Mouse (Mus musculus): ENCODE measurements around the gene Osbpl11. TPM values are rescaled to one million over a fixed set of nuclear protein-coding genes. Genes with fewer than 3 reads are reported as not detected.
"Not testable (repeated sequence)": the region's sequence is repeated elsewhere in the genome, so short reads cannot be mapped to it uniquely, and the experiment has no call there.

Osbpl11 gene
- total RNA-seq, 2 experiments from 2014 or later: 33.8 to 34.5 TPM

GRCm38 (mm10) chr16:33176831-33177230 lies 8.0 kb upstream of the Osbpl11 start:
- DNase-seq (ENCODE audit: low spot score in 2 of 2): not testable (repeated sequence)

- no peak for DNase-seq (ENCODE audit: low spot score in 2 of 2)
Observed at GRCm38 (mm10) chr16:33177722-33178121, 7.1 kb upstream of the Osbpl11 start.

- no peak for DNase-seq (ENCODE audit: low spot score in 2 of 2)
Observed at GRCm38 (mm10) chr16:33178278-33179074, 6.4 kb upstream of the Osbpl11 start.

GRCm38 (mm10) chr16:33179222-33179621 lies 5.6 kb upstream of the Osbpl11 start:
- DNase-seq (ENCODE audit: low spot score in 2 of 2): not testable (repeated sequence)

- DNase-seq (ENCODE audit: low spot score in 2 of 2): no peak
Observed at GRCm38 (mm10) chr16:33179911-33180310, 5.0 kb upstream of the Osbpl11 start.

- DNase-seq (ENCODE audit: low spot score in 2 of 2): no peak
Observed at GRCm38 (mm10) chr16:33180793-33181192, 4.1 kb upstream of the Osbpl11 start.

- peak; percentile 24 to 43 for DNase-seq (ENCODE audit: low spot score in 2 of 2)
Observed at GRCm38 (mm10) chr16:33185261-33186046, 583 bp downstream of the Osbpl11 start.

- DNase-seq (ENCODE audit: low spot score in 2 of 2): no peak
Observed at GRCm38 (mm10) chr16:33186134-33186533, 1.3 kb downstream of the Osbpl11 start.

GRCm38 (mm10) chr16:33188076-33188475 lies 3.2 kb downstream of the Osbpl11 start:
- no peak for DNase-seq (ENCODE audit: low spot score in 2 of 2)

- DNase-seq (ENCODE audit: low spot score in 2 of 2): no peak
Observed at GRCm38 (mm10) chr16:33191671-33192091, 6.8 kb downstream of the Osbpl11 start.

GRCm38 (mm10) chr16:33192280-33192679 lies 7.4 kb downstream of the Osbpl11 start:
- no peak for DNase-seq (ENCODE audit: low spot score in 2 of 2)

GRCm38 (mm10) chr16:33193649-33194048 lies 8.8 kb downstream of the Osbpl11 start:
- DNase-seq (ENCODE audit: low spot score in 2 of 2): no peak

- DNase-seq (ENCODE audit: low spot score in 2 of 2): no peak
Observed at GRCm38 (mm10) chr16:33195686-33196313, 10.9 kb downstream of the Osbpl11 start.

- no peak for DNase-seq (ENCODE audit: low spot score in 2 of 2)
Observed at GRCm38 (mm10) chr16:33196578-33196977, 11.7 kb downstream of the Osbpl11 start.

GRCm38 (mm10) chr16:33200589-33200988 lies 15.7 kb downstream of the Osbpl11 start:
- no peak for DNase-seq (ENCODE audit: low spot score in 2 of 2)

GRCm38 (mm10) chr16:33210812-33211211 lies 25.9 kb downstream of the Osbpl11 start:
- no peak for DNase-seq (ENCODE audit: low spot score in 2 of 2)

GRCm38 (mm10) chr16:33216313-33217003 lies 31.6 kb downstream of the Osbpl11 start:
- no peak for DNase-seq (ENCODE audit: low spot score in 2 of 2)

GRCm38 (mm10) chr16:33217553-33218085 lies 32.7 kb downstream of the Osbpl11 start:
- not testable (repeated sequence) for DNase-seq (ENCODE audit: low spot score in 2 of 2)

- no peak for DNase-seq (ENCODE audit: low spot score in 2 of 2)
Observed at GRCm38 (mm10) chr16:33222482-33222881, 37.6 kb downstream of the Osbpl11 start.

GRCm38 (mm10) chr16:33224381-33224780 lies 39.5 kb downstream of the Osbpl11 start:
- no peak for DNase-seq (ENCODE audit: low spot score in 2 of 2)

GRCm38 (mm10) chr16:33234128-33234527 lies 49.3 kb downstream of the Osbpl11 start:
- no peak for DNase-seq (ENCODE audit: low spot score in 2 of 2)

All from adrenal gland, postnatal 4 days (tissue).